Mouse (Mus musculus): ENCODE data around the gene Tmem191c.

GRCm38 (mm10) chr16:17257359-17257821 is 18.5 kb upstream of the Tmem191c start:
- TF ChIP-seq CTCF (IDR thresholded peaks at IDR 0.05; ENCODE audit: extremely low read depth, insufficient read length, insufficient replicate concordance, low read depth, low read length): no peak
- TF ChIP-seq POLR2A (IDR thresholded peaks at IDR 0.05; ENCODE audit: low read depth, low read length): no peak

All from small intestine, adult 2 months (tissue).